Mouse (Mus musculus) midbrain, embryonic 14.5 days (tissue): Measurements from ENCODE around the gene Acbd3. TPM values are rescaled to one million over a fixed set of nuclear protein-coding genes. Genes with fewer than 3 reads are reported as not detected.

Source experiments
- ATAC-seq: fragments of 200-750 bp; cut with Nextera tagmentation; 2 replicates; pipeline ENCODE4 v1.8.0; 2017; ENCODE audit warnings: moderate number of reproducible peaks, moderate library complexity; ENCODE audit not compliant: low FRiP score, low TSS enrichment
- DNase-seq: peaks from one replicate; pipeline ENCODE4 v3.0.0-alpha.2; 2015
- H3K27ac ChIP-seq: fragments of 300-500 bp; sonication (generic); replicated peaks from 2 replicates; pipeline ENCODE4 v1.5.1; 2014; ENCODE audit warnings: mild to moderate bottlenecking, low read depth, low read length, moderate library complexity
- H3K27me3 ChIP-seq: fragments of 300-500 bp; sonication (generic); 2 replicates; pipeline ENCODE4 v1.6.1; 2014; ENCODE audit warnings: low read length, control low read depth, mixed read lengths; ENCODE audit not compliant: control insufficient read depth, insufficient read depth
- H3K36me3 ChIP-seq: fragments of 300-500 bp; sonication (generic); 2 replicates; pipeline ENCODE4 v1.6.1; 2014; ENCODE audit warnings: low read length, control low read depth; ENCODE audit not compliant: control insufficient read depth, insufficient read depth
- H3K4me1 ChIP-seq: fragments of 300-500 bp; sonication (generic); 2 replicates; pipeline ENCODE4 v1.6.1; 2014; ENCODE audit warnings: mild to moderate bottlenecking, antibody characterized with exemption, low read length, control low read depth; ENCODE audit not compliant: control insufficient read depth, insufficient read depth
- H3K4me2 ChIP-seq: fragments of 300-500 bp; sonication (generic); 2 replicates; pipeline ENCODE4 v1.6.1; 2014; ENCODE audit warnings: mild to moderate bottlenecking, low read length, moderate library complexity
- H3K4me3 ChIP-seq: fragments of 300-500 bp; sonication (generic); replicated peaks from 2 replicates; pipeline ENCODE4 v1.5.1; 2014; ENCODE audit warnings: low read depth, low read length
- H3K9ac ChIP-seq: fragments of 300-500 bp; sonication (generic); replicated peaks from 2 replicates; pipeline ENCODE4 v1.6.1; 2014; ENCODE audit warnings: mild to moderate bottlenecking, low read length, moderate library complexity
- H3K9me3 ChIP-seq: fragments of 300-500 bp; sonication (generic); 2 replicates; pipeline ENCODE4 v1.6.1; 2016; ENCODE audit warnings: low read length, control low read depth, mixed read lengths; ENCODE audit not compliant: control insufficient read depth
- WGBS: fragments of 180-500 bp; shearing (Covaris S2); extraction: QIAGEN DNeasy Blood & Tissue Kit; methylation state at CpG from one replicate; pipeline ENCODE4 v1.1.7; 2014; 5-methylcytosine and 5-hydroxymethylcytosine counted together
- polyA plus RNA-seq: library from polyadenylated mRNA; unstranded; fragments of >200 nt; fragmentation: Nextera tagmentation; extraction: Ambion mirVana; gene quantifications from 2 replicates; pipeline ENCODE4 v1.2.1, GENCODE M21; 2014

Gene Acbd3
- polyA plus RNA-seq, 1 experiment from 2014 or later: 27.2 TPM

- no peak overlapping the region for H3K4me2 ChIP-seq
- ATAC-seq (no peak), DNase-seq (peak; percentile 31)
- no peaks in the 10 kb centered on the region for H3K36me3 ChIP-seq
- H3K27ac ChIP-seq: no peak overlapping the region
- no peak overlapping the region for H3K9ac ChIP-seq
- H3K27me3 ChIP-seq: no peaks in the 10 kb centered on the region
- H3K4me3 ChIP-seq: no peak overlapping the region
- WGBS: 46% methylated on average over 6 of the region's 6 CpGs
- no peaks in the 10 kb centered on the region for H3K9me3 ChIP-seq
- peaks cover 4% of the 10 kb centered on the region; the same call in 1 of the 2 replicates for H3K4me1 ChIP-seq
Observed at GRCm38 (mm10) chr1:180775849-180776493, 50.1 kb downstream of the Acbd3 start.

GRCm38 (mm10) chr1:180776494-180776893 is 50.7 kb downstream of the Acbd3 start:
- no peak overlapping the region for H3K4me2 ChIP-seq
- H3K4me1 ChIP-seq: peaks cover 4% of the 10 kb centered on the region; the same call in 1 of the 2 replicates
- no peaks in the 10 kb centered on the region for H3K36me3 ChIP-seq
- no peak overlapping the region for H3K9ac ChIP-seq
- no peaks in the 10 kb centered on the region for H3K9me3 ChIP-seq
- 89% methylated on average over 6 of the region's 6 CpGs for WGBS
- H3K4me3 ChIP-seq: no peak overlapping the region
- ATAC-seq (no peak), DNase-seq (no peak)
- no peak overlapping the region; the same call in 1 of the 2 replicates for H3K27ac ChIP-seq
- no peaks in the 10 kb centered on the region for H3K27me3 ChIP-seq

GRCm38 (mm10) chr1:180777289-180777659 is 51.4 kb downstream of the Acbd3 start:
- Histone ChIP-seq H3K9ac (peak overlapping the region; percentile 79), H3K27ac (peak overlapping the region; percentile 86), H3K9me3 (no peaks in the 10 kb centered on the region), H3K4me1 (peaks cover 4% of the 10 kb centered on the region; the same call in 1 of the 2 replicates), H3K27me3 (no peaks in the 10 kb centered on the region), H3K4me3 (peak overlapping the region; percentile 62), H3K36me3 (no peaks in the 10 kb centered on the region), H3K4me2 (peak overlapping the region; percentile 98)
- DNase-seq (no peak), ATAC-seq (peak; percentile 29)
- 10% methylated on average over 10 of the region's 10 CpGs for WGBS

GRCm38 (mm10) chr1:180777660-180778402 is 52.0 kb downstream of the Acbd3 start:
- peak overlapping the region; percentile 86 for H3K27ac ChIP-seq
- H3K27me3 ChIP-seq: no peaks in the 10 kb centered on the region
- H3K4me3 ChIP-seq: peak overlapping the region; percentile 62
- DNase-seq (peak; percentile 92), ATAC-seq (peak; percentile 85)
- H3K4me1 ChIP-seq: peaks cover 4% of the 10 kb centered on the region; the same call in 1 of the 2 replicates
- WGBS: under 1% methylated on average over 56 of the region's 56 CpGs
- H3K4me2 ChIP-seq: peak overlapping the region; percentile 98
- H3K36me3 ChIP-seq: no peaks in the 10 kb centered on the region
- peak overlapping the region; percentile 79 for H3K9ac ChIP-seq
- no peaks in the 10 kb centered on the region for H3K9me3 ChIP-seq

- no peaks in the 10 kb centered on the region for H3K9me3 ChIP-seq
- H3K4me2 ChIP-seq: peak overlapping the region; percentile 98
- WGBS: 0% methylated on average over 13 of the region's 13 CpGs
- H3K36me3 ChIP-seq: no peaks in the 10 kb centered on the region
- ATAC-seq (peak; percentile 59; the same call in 1 of the 2 replicates), DNase-seq (no peak)
- H3K4me3 ChIP-seq: peak overlapping the region; percentile 62
- no peaks in the 10 kb centered on the region for H3K27me3 ChIP-seq
- H3K27ac ChIP-seq: peak overlapping the region; percentile 86
- peaks cover 4% of the 10 kb centered on the region; the same call in 1 of the 2 replicates for H3K4me1 ChIP-seq
- H3K9ac ChIP-seq: peak overlapping the region; percentile 79
Observed at GRCm38 (mm10) chr1:180778403-180778754, 52.5 kb downstream of the Acbd3 start.

GRCm38 (mm10) chr1:180778941-180779340 is 53.1 kb downstream of the Acbd3 start:
- DNase-seq: no peak
- H3K9me3 ChIP-seq: no peaks in the 10 kb centered on the region
- no peak for ATAC-seq
- no peak overlapping the region for H3K9ac ChIP-seq
- H3K4me2 ChIP-seq: no peak overlapping the region; the same call in 1 of the 2 replicates
- no peak overlapping the region for H3K27ac ChIP-seq
- no peaks in the 10 kb centered on the region for H3K36me3 ChIP-seq
- H3K4me1 ChIP-seq: peaks cover 4% of the 10 kb centered on the region; the same call in 1 of the 2 replicates
- no peaks in the 10 kb centered on the region for H3K27me3 ChIP-seq
- WGBS: 83% methylated on average over 10 of the region's 10 CpGs
- no peak overlapping the region for H3K4me3 ChIP-seq

- H3K27ac ChIP-seq: no peak overlapping the region
- peaks cover 4% of the 10 kb centered on the region; the same call in 1 of the 2 replicates for H3K4me1 ChIP-seq
- no peak for ATAC-seq
- DNase-seq: no peak
- H3K4me2 ChIP-seq: no peak overlapping the region
- no peak overlapping the region for H3K4me3 ChIP-seq
- WGBS: 90% methylated on average over 8 of the region's 8 CpGs
- H3K27me3 ChIP-seq: no peaks in the 10 kb centered on the region
- H3K9me3 ChIP-seq: no peaks in the 10 kb centered on the region
- no peaks in the 10 kb centered on the region for H3K36me3 ChIP-seq
- no peak overlapping the region for H3K9ac ChIP-seq
Observed at GRCm38 (mm10) chr1:180780291-180780690, 54.4 kb downstream of the Acbd3 start.

- ATAC-seq (no peak), DNase-seq (no peak)
- peaks cover 4% of the 10 kb centered on the region; the same call in 1 of the 2 replicates for H3K4me1 ChIP-seq
- no peaks in the 10 kb centered on the region for H3K27me3 ChIP-seq
- H3K4me3 ChIP-seq: no peak overlapping the region
- H3K9ac ChIP-seq: no peak overlapping the region
- 81% methylated on average over 5 of the region's 5 CpGs for WGBS
- H3K27ac ChIP-seq: no peak overlapping the region
- no peak overlapping the region for H3K4me2 ChIP-seq
- no peaks in the 10 kb centered on the region for H3K9me3 ChIP-seq
- H3K36me3 ChIP-seq: no peaks in the 10 kb centered on the region
Observed at GRCm38 (mm10) chr1:180781250-180781649, 55.4 kb downstream of the Acbd3 start.
